Mouse (Mus musculus) limb, embryonic 14.5 days (tissue): ENCODE measurements around the gene B3galt1. TPM values are rescaled to one million over a fixed set of nuclear protein-coding genes. Genes with fewer than 3 reads are reported as not detected.

Experiments
- ATAC-seq: fragments of 200-750 bp; cut with Nextera tagmentation; 2 replicates; pipeline ENCODE4 v1.8.0; 2017; ENCODE audit warnings: low read depth, moderate number of reproducible peaks, moderate TSS enrichment; ENCODE audit not compliant: low FRiP score
- DNase-seq: peaks from one replicate; pipeline ENCODE4 v3.0.0-alpha.2; 2015; ENCODE audit warnings: low spot score
- H3K27ac ChIP-seq: fragments of 300-500 bp; sonication (generic); replicated peaks from 2 replicates; pipeline ENCODE4 v1.5.1; 2014; ENCODE audit warnings: low read depth, mild to moderate bottlenecking, low read length, moderate library complexity, mixed read lengths
- H3K27me3 ChIP-seq: fragments of 300-500 bp; sonication (generic); 2 replicates; pipeline ENCODE4 v1.6.1; 2014; ENCODE audit warnings: low read length, mixed read lengths; ENCODE audit not compliant: control insufficient read depth, insufficient read depth
- H3K36me3 ChIP-seq: fragments of 300-500 bp; sonication (generic); 2 replicates; pipeline ENCODE4 v1.6.1; 2014; ENCODE audit warnings: mild to moderate bottlenecking, low read length, moderate library complexity, mixed read lengths; ENCODE audit not compliant: control insufficient read depth, insufficient read depth
- H3K4me1 ChIP-seq: fragments of 300-500 bp; sonication (generic); 2 replicates; pipeline ENCODE4 v1.6.1; 2014; ENCODE audit warnings: antibody characterized with exemption, low read length, mixed read lengths; ENCODE audit not compliant: control insufficient read depth, insufficient read depth
- H3K4me2 ChIP-seq: fragments of 300-500 bp; sonication (generic); replicated peaks from 2 replicates; pipeline ENCODE4 v1.6.1; 2014; ENCODE audit warnings: low read depth, mild to moderate bottlenecking, low read length, moderate library complexity; ENCODE audit not compliant: severe bottlenecking
- H3K4me3 ChIP-seq: fragments of 300-500 bp; sonication (generic); replicated peaks from 2 replicates; pipeline ENCODE4 v1.5.1; 2014; ENCODE audit warnings: low read length
- H3K9ac ChIP-seq: fragments of 300-500 bp; sonication (generic); 2 replicates; pipeline ENCODE4 v1.6.1; 2014; ENCODE audit warnings: mild to moderate bottlenecking, low read depth, low read length, moderate library complexity; ENCODE audit not compliant: severe bottlenecking
- H3K9me3 ChIP-seq: fragments of 300-500 bp; sonication (generic); 2 replicates; pipeline ENCODE4 v1.6.1; 2016; ENCODE audit warnings: low read length; ENCODE audit not compliant: control insufficient read depth
- POLR2A ChIP-seq: fragments of 200-500 bp; IDR thresholded peaks from 2 replicates; pipeline ENCODE4 v1.8.0; 2012; ENCODE audit warnings: inconsistent platforms, mild to moderate bottlenecking, moderate library complexity, borderline replicate concordance; ENCODE audit not compliant: insufficient read depth, insufficient read length; ENCODE audit errors: extremely low read depth
- WGBS: fragments of 180-500 bp; shearing (Covaris S2); extraction: QIAGEN DNeasy Blood & Tissue Kit; methylation state at CpG from one replicate; pipeline ENCODE4 v1.1.7; 2014; 5-methylcytosine and 5-hydroxymethylcytosine counted together
- polyA plus RNA-seq, 2 experiments: library from polyadenylated mRNA; depleted of rRNA in 1 of 2; stranded (reverse) in 1 of 2; unstranded in 1 of 2; fragments of >200 nt; fragmentation: Nextera tagmentation in 1 of 2; extraction: Ambion mirVana in 1 of 2; gene quantifications; 2 replicates each; pipeline versions ENCODE4 v1.2.1 to v1.2.3; 2012 to 2014

Gene B3galt1
- polyA plus RNA-seq, 2 experiments: 2.5 to 8.1 TPM

- H3K36me3 ChIP-seq: no peaks in the 10 kb centered on the region
- no peak for TF ChIP-seq POLR2A
- no peak overlapping the region for H3K4me3 ChIP-seq
- H3K4me2 ChIP-seq: no peak overlapping the region
- H3K9ac ChIP-seq: no peak overlapping the region
- H3K9me3 ChIP-seq: no peaks in the 10 kb centered on the region
- no peak overlapping the region for H3K27ac ChIP-seq
- ATAC-seq (no peak), DNase-seq (no peak)
- WGBS: 77% methylated on average over 3 of the region's 3 CpGs
- no peaks in the 10 kb centered on the region for H3K27me3 ChIP-seq
- no peaks in the 10 kb centered on the region for H3K4me1 ChIP-seq
Measured at GRCm38 (mm10) chr2:67628289-67628688, 62.6 kb downstream of the B3galt1 start.

GRCm38 (mm10) chr2:67654847-67655246 is 89.2 kb downstream of the B3galt1 start:
- no peaks in the 10 kb centered on the region for H3K27me3 ChIP-seq
- no peak overlapping the region for H3K4me2 ChIP-seq
- no peak overlapping the region for H3K9ac ChIP-seq
- no peaks in the 10 kb centered on the region for H3K36me3 ChIP-seq
- no peak overlapping the region for H3K27ac ChIP-seq
- H3K9me3 ChIP-seq: no peaks in the 10 kb centered on the region
- H3K4me3 ChIP-seq: no peak overlapping the region
- no peak for TF ChIP-seq POLR2A
- H3K4me1 ChIP-seq: no peaks in the 10 kb centered on the region
- WGBS: 49% methylated on average over 3 of the region's 3 CpGs
- ATAC-seq: no peak
- no peak for DNase-seq

- no peaks in the 10 kb centered on the region for H3K36me3 ChIP-seq
- no peak overlapping the region for H3K4me3 ChIP-seq
- TF ChIP-seq POLR2A: no peak
- 70% methylated on average over 4 of the region's 4 CpGs for WGBS
- no peak overlapping the region for H3K9ac ChIP-seq
- H3K27ac ChIP-seq: no peak overlapping the region
- H3K4me1 ChIP-seq: no peaks in the 10 kb centered on the region
- no peaks in the 10 kb centered on the region for H3K27me3 ChIP-seq
- ATAC-seq: no peak
- H3K9me3 ChIP-seq: no peaks in the 10 kb centered on the region
- DNase-seq: peak; percentile 13
- no peak overlapping the region for H3K4me2 ChIP-seq
Measured at GRCm38 (mm10) chr2:67657372-67657771, 91.7 kb downstream of the B3galt1 start.

- Histone ChIP-seq H3K4me3 (no peak overlapping the region), H3K36me3 (no peaks in the 10 kb centered on the region), H3K27me3 (no peaks in the 10 kb centered on the region), H3K4me2 (no peak overlapping the region), H3K4me1 (no peaks in the 10 kb centered on the region), H3K9ac (no peak overlapping the region), H3K27ac (no peak overlapping the region), H3K9me3 (no peaks in the 10 kb centered on the region)
- TF ChIP-seq POLR2A: no peak
- WGBS: 95% methylated on average over 1 of the region's 1 CpGs
- no peak for DNase-seq
- ATAC-seq: no peak
Measured at GRCm38 (mm10) chr2:67658091-67658490, 92.4 kb downstream of the B3galt1 start.

- Histone ChIP-seq H3K27ac (no peak overlapping the region), H3K4me1 (no peaks in the 10 kb centered on the region), H3K9me3 (no peaks in the 10 kb centered on the region), H3K4me3 (no peak overlapping the region), H3K9ac (no peak overlapping the region), H3K4me2 (no peak overlapping the region), H3K36me3 (no peaks in the 10 kb centered on the region), H3K27me3 (no peaks in the 10 kb centered on the region)
- WGBS: 72% methylated on average over 2 of the region's 2 CpGs
- TF ChIP-seq POLR2A: no peak
- DNase-seq (no peak), ATAC-seq (no peak)
Measured at GRCm38 (mm10) chr2:67671721-67672120, 106.0 kb downstream of the B3galt1 start.

GRCm38 (mm10) chr2:67677697-67678096 is 112.0 kb downstream of the B3galt1 start:
- no peak for TF ChIP-seq POLR2A
- Histone ChIP-seq H3K9me3 (no peaks in the 10 kb centered on the region), H3K4me1 (no peaks in the 10 kb centered on the region), H3K27me3 (no peaks in the 10 kb centered on the region), H3K27ac (no peak overlapping the region), H3K4me2 (no peak overlapping the region), H3K4me3 (no peak overlapping the region), H3K36me3 (no peaks in the 10 kb centered on the region), H3K9ac (no peak overlapping the region)
- 78% methylated on average over 4 of the region's 4 CpGs for WGBS
- ATAC-seq (no peak), DNase-seq (no peak)
